Mouse (Mus musculus) testis, adult 2 months (tissue): ENCODE results near the gene Dsp.

Experiments used
- CTCF ChIP-seq: fragments of 200-500 bp; IDR thresholded peaks from 2 replicates; pipeline ENCODE4 v1.5.1; 2012; ENCODE audit warnings: low read depth, mild to moderate bottlenecking, inconsistent platforms, low read length, moderate library complexity; ENCODE audit not compliant: control insufficient read depth, insufficient read depth, insufficient replicate concordance
- POLR2A ChIP-seq: fragments of 200-500 bp; IDR thresholded peaks from 2 replicates; pipeline ENCODE4 v1.6.1; 2012; ENCODE audit warnings: low read depth, mild to moderate bottlenecking, inconsistent platforms, low read length, moderate library complexity; ENCODE audit not compliant: control insufficient read depth

DNA sequence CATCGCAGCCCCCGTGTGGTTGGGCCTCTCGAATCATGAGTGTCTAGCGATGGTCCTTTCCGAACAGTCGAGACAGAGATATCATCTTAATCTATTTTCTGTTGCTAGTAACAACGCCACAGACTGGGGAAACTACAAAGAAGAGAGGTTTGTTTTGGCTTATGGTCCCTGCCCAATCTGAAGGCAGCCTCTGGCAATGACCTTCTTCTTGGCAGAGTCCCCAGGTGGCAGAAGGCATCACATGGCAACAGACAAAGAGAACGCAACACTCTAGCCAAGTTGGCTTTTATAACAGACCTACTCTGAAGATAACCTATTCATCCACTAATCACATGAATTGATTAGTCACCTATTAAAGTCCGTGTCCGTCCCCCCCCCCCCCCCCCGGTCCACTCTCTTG lies 13.8 kb downstream of the Dsp start:
- TF ChIP-seq CTCF = no peak
- TF ChIP-seq POLR2A = no peak
